Mouse (Mus musculus): Measurements from ENCODE around the gene Heatr6.

Gene Heatr6

DNA sequence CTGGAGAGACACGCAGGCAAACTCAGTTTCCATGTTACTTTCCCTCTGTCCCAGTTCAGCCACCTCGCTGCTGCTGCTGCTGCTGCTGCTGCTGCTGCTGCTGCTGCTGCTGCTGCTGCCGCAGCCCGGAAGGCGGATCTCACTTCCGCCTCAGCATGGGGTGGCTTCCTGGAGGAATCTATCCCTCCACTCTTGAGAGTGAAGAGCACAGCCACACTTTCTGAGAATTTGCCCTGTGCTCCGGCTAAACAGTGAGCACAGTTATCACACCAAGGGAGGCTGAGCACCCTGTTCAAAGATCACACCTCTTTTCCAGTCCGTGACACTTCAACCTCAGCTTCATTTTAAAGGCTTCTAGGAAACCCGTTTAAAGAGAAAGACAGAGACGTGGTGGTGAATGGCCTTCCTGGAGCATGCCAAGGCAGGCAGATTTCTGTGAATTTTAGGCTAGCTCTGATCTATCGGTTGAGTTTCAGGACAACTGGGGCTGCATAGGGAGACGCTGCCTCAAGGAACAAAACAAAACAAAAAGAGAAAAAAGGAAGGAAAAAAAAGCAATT, 46.5 kb downstream of the Heatr6 start:
- DNase-seq (ENCODE audit: low read depth, low spot score), result no peak

DNA sequence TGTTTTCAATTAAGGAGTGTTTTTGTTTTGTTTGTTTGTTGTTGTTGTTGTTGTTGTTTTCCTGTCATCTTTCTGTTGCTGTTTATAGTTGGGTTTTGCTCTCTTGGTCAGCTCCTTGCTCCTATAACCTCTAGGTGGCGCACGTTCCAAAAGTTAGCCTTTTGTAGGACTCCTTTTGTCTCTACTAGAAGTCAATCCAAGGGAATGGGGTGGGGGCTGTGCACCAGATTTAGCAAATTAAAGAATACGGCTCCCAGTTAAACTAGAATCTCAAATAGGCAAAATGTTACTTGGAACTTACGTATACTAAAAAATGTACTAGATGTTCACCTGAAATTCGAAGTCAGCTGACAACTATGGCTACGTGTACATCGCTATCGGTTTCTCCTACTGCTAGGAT, 48.7 kb downstream of the Heatr6 start:
- no peak for DNase-seq (ENCODE audit: low read depth, low spot score)

DNA sequence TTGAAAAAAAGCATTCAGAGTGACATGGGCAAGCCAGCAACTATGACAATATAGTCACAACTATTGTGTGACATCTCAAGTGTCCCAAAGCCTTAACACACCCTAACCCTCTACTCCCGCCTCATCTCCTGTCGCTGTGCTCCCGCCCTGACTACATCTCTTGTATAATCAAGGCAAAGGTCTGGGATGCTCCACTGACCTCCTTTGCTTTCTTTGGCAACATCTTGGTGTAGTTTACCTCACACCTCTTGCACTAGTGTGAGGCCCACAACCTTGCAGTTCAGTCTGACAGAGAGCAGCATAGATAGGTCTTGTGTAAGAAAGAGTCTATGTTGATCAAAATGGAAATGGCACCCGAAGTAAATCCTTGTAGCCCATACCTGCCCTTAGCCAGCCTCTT, 49.1 kb downstream of the Heatr6 start:
- no peak for DNase-seq (ENCODE audit: low read depth, low spot score)

DNA sequence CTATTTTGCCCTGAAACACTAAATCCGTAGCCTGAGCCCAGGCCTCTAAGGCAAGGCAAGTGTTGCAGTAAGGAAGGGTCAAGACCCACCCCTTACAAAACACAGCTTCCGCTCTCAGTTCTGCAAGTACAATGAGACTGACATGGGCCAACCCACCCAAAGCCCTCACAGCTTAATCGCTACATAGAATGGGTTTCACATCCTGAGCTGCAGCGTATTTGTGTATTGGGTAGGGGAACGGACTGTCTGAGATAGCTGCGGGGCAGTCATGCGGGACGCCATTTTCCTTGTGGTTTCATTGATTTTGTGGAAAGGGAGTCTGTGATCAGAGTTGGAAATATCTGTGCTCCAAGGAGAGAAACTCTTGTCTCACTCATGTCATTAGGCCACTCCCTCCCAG, 56.9 kb downstream of the Heatr6 start:
- DNase-seq (ENCODE audit: low read depth, low spot score), result no peak

DNA sequence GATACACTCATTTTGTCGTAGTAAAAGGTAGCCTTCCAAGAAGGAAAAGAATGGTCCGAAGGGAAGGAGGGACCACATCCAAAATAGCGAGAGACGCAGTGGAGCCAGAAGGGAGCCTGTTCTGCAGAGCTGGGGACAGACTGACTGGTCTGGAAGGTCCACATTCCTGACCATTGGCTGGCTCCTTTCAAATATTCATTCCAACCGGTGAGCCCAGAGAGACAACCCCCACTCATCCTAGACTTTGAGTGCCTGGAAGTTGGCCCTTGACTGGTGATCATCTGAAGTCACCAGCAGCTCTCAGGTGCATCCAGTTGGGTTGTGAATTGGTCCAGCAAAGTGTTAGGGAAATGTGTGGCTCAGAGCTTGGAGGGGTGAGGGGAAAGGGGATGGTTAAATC, 61.7 kb downstream of the Heatr6 start:
- no peak for DNase-seq (ENCODE audit: low read depth, low spot score)

DNA sequence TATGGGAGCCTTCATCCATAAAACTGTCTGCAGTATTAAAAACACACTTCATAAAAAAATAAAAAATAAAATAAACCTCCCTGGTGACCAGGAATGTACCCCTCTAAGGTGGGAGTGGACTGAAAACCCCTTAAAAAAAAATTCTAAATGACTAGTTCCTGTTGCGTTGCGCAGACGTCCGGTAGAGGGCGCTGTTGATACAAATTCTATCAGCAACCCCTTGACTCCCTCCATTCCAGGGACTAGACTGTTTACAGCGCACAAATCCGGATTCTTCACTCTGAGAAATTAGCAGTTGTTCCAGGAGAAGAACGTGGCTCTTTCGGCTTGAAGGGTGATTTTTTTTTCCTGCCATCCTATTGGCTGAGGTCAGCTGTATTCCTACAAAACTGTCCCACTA, 62.1 kb downstream of the Heatr6 start:
- peak; percentile 23 for DNase-seq (ENCODE audit: low read depth, low spot score)

DNA sequence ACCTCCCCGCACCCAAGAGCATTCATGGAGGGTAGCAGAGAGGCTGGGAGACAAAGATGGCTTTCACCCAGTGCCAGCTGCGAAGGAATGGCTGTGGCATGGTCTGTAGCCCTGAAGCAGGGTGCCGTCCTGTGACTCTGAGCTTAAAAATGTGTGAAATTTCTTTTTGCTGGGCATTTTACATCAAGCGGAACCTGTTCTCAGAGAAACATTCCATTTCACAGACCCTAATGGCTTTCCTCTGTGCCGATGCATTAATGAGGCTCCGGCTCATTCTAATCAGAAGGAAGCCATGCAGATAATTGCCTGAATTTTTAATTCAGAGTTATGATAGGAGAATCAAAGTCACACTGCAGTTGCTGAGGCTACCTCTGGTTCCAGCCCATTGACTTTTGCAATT, 63.6 kb downstream of the Heatr6 start:
- DNase-seq (ENCODE audit: low read depth, low spot score), result no peak

DNA sequence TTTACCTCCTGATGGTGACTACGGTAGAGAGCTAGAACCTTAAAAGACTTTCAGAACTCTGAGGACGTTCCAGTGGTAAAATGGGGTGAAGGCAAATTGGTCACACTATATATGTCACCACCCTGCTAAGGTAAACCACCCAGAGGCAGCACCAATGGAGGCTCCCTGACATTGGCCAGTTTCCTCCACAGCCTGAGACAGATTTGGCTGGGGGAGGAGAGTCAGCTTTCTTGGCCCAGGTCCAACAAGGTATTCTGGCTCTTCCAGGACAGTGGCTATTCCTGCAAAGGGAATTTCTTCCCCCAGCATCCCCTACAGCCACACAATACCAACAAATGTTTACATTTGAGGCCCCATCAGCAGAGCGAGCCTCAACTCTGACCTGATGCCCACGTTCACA, 64.5 kb downstream of the Heatr6 start:
- DNase-seq (ENCODE audit: low read depth, low spot score), result no peak

DNA sequence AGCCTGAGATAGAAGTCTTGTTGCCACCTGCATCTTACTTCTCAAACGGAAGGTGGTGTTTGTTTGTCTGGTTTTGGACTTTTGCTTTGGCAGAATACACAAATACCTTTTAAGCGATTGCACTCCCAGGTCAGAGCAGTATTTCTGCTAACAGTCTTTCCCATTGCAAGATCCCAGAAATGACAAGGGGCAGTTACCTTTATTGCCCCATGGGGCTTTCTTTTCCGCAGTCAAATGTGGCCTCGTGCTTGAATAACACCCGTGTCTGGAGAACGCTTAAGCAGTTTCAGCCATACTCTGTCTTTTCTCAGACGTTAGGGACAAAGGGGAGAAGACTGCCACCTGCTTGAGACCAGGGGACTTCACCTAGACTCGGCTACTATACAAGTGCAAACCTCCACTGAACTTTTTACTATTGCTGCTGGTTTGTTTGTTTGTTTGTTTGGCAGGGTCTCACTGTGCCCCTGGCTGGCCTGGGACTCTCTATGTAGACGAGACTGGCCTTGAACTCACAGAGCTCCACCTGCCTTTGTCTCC, 65.2 kb downstream of the Heatr6 start:
- no peak for DNase-seq (ENCODE audit: low read depth, low spot score)

DNA sequence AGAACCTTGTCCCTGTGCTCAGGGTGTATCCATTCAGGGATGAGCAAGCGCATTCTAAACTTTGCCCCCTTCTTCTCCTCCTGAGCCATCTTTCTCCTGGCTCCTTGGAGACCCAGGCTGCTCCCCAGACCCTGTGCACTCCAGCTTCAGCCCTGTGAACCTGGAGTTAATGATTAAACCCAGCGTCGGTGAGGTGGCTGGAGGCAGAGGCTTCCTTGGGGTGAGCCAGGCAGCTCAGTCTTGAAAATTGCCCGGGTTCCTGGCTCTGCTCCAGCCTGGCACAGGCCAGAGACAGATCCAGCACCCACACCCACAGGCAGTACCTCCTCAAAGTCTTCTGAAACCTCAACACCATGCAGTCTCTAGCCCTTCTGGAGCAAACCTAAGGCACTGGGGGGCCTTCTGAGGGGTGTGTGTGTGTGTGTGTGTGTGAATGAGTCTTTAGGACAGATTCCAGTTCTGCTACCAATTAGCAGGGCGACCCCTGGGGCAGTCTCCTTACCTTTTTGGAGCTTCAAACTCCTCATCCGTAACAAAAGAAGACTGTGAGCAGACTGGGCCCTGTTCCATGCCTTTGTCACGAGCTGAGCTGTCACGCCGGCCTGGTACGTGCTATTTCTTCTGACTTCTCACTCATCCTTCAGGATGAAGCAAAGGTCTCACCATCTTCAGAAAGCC, 66.4 kb downstream of the Heatr6 start:
- DNase-seq (ENCODE audit: low read depth, low spot score), result no peak

DNA sequence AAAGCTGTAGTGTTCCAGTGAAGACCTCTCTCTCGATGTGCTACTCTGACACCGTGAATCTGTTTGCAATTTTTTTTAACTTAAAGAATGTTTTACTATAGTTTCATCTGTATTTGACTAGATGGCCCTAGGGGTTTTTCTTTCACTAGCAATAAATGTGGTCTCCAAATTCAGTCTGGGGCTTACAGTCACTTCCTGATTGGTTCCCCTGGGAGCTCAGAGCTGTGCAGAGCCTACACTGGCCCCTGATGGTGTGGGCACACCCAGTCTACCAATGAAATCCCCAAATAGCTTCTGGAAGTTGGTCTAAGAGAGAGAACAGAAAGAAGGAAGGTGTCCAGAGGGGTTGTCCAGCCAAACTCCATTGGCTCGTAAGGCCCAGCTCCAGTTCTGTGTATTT, 72.6 kb downstream of the Heatr6 start:
- no peak for DNase-seq (ENCODE audit: low read depth, low spot score)

DNA sequence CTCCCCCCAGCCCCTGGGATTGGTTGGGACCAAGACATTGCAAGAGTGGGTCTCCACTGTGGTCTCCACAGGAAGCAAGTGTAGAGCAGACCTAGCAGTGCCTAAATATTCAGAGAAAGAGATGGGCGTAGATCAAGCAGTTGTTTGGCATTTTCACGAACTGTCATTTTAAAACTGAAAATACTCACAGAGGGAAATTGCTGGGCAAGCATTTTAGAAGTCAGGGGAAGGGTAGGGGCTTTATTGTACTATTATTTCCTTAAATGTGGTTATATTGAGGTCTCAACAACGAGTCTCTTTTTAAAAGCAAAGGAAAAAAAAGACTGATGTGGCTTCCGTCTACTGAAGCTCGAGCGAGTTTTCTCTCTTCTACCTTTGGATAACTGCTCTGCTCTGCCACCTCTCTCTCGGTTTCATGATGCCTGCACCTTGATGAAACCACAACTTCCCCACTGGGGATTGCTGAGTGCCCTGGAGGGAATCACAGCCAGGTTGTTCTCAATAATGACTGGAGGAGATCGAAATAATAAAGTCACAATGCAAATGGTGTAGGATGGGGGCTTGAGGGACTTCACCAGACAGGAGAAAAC, 75.2 kb downstream of the Heatr6 start:
- DNase-seq (ENCODE audit: low read depth, low spot score), result no peak

DNA sequence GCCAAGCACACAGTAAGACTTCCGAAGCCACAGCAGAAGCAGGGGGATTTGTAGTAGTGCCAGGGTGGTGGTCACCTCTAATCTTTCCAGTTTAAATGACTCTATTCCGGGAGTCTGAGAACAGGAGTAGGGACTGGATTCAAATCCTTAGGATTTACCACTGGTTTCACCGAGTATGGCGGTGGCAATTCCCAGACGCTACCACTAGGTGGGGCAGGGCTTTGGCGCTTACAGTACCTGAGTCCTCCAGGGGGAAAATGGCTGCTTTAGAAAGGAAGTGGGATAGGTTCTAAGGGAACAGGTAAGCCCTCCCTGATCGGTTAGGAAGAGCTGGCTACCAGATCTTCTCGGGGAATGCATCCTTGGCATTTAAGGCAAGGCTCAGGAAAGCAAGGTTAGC, 78.9 kb downstream of the Heatr6 start:
- no peak for DNase-seq (ENCODE audit: low read depth, low spot score)
